ENCODE assay signal across 8 mouse cellular contexts in the genomic region with DNA sequence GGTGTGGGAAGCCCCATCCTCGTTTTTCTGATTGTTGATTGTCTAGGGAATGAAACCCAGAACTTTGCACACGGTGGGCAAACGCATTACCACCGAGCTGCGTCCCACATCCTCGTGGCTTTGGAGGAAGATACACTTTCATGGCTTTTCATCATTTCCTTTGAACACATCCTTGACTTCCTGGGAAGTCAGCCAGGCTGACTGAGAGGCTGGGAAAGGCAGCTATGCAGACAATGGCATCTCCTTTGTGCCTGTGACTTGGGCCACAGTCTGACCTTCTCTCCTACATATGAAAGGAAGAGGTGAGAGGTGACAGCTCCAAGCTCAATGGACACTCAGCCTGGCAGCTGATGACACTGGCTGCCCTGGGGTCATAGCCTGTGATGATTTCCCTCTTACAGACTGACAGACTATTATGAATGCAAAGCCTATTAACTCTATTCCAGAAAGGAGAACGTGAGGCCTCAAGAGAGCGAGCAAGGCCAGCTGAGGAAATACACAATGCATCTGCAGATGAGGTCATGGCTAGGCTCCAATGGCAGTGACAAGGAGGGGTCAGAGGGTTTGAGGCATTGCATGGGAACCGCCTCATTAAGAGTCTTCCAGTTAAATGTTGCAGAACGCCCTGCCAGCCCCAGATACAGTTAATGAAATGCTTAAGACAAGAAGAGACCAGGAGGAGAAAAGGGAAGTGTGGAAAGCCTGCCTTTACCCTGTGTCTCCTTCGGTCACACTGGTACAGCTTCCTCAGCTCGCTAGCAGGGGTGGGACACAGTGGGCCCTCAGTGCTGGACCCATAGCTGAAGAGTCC.
DNase-seq lines count a peak whose midpoint lies in the region; ATAC-seq and TF ChIP-seq lines count a peak whose summit lies in the region.

No protein-coding gene starts in this region.

- TF ChIP-seq CTCF in thymus, adult 2 months (IDR thresholded peaks at IDR 0.05; ENCODE audit: borderline replicate concordance, control insufficient read depth, extremely low read depth, insufficient read depth, low read length, poor library complexity), result no peak
- TF ChIP-seq CTCF in left cerebral cortex, adult 2 months (IDR thresholded peaks at IDR 0.05), result no peak

- H3K36me3 ChIP-seq in limb, embryonic 12.5 days, result peaks cover 29% of the 10 kb centered on the region
- peaks cover 34% of the 10 kb centered on the region for H3K36me3 ChIP-seq in limb, embryonic 10.5 days
- H3K36me3 ChIP-seq in kidney, embryonic 15.5 days, result no peaks in the 10 kb centered on the region
- no peaks in the 10 kb centered on the region for H3K36me3 ChIP-seq in midbrain, embryonic 11.5 days (ENCODE audit: control insufficient read depth, insufficient read depth, low read length)
- H3K36me3 ChIP-seq in thymus, adult 2 months (ENCODE audit: control insufficient read depth, insufficient read depth, low read length), result no peaks in the 10 kb centered on the region

- no peak for DNase-seq in limb, embryonic 10.5 days (ENCODE audit: low spot score)
- peak; percentile 56 for DNase-seq in heart, adult 8-10 months (ENCODE audit: low spot score)
- peak; percentile 94 for DNase-seq in midbrain, embryonic 11.5 days (ENCODE audit: low spot score, missing footprints)
- no peak for DNase-seq in thymus, adult 2 months
- DNase-seq in yolk sac, embryonic 10.5 days (ENCODE audit: low spot score), result no peak
- no peak for DNase-seq in left cerebral cortex, adult 2 months (ENCODE audit: extremely low spot score in 1 of 2, low spot score in 2 of 2)

- intact Hi-C loops in left cerebral cortex, adult 2 months (cut with DNase I), result no loop called here

- TF ChIP-seq POLR2A in thymus, adult 2 months (IDR thresholded peaks at IDR 0.05; ENCODE audit: control insufficient read depth, extremely low read depth, insufficient read depth, low read length, poor library complexity), result no peak

- no peak overlapping the region for H3K4me3 ChIP-seq in limb, embryonic 12.5 days (replicated peaks)
- no peak overlapping the region for H3K4me3 ChIP-seq in limb, embryonic 10.5 days
- H3K4me3 ChIP-seq in kidney, embryonic 15.5 days (replicated peaks), result no peak overlapping the region
- no peak overlapping the region for H3K4me3 ChIP-seq in midbrain, embryonic 11.5 days (ENCODE audit: low read depth, low read length)
- H3K4me3 ChIP-seq in thymus, adult 2 months (ENCODE audit: control insufficient read depth, insufficient read depth, low read length), result no peak overlapping the region
- H3K4me3 ChIP-seq in left cerebral cortex, adult 2 months, result no peak overlapping the region

- H3K9me3 ChIP-seq in limb, embryonic 12.5 days, result no peaks in the 10 kb centered on the region
- no peaks in the 10 kb centered on the region for H3K9me3 ChIP-seq in limb, embryonic 10.5 days (replicated peaks)
- H3K9me3 ChIP-seq in kidney, embryonic 15.5 days (replicated peaks), result no peaks in the 10 kb centered on the region
- no peaks in the 10 kb centered on the region for H3K9me3 ChIP-seq in midbrain, embryonic 11.5 days (ENCODE audit: control insufficient read depth, low read length)

- H3K9ac ChIP-seq in limb, embryonic 12.5 days (replicated peaks), result no peak overlapping the region
- H3K9ac ChIP-seq in kidney, embryonic 15.5 days, result no peak overlapping the region
- peak overlapping the region; percentile 25; the same call in 1 of the 2 replicates for H3K9ac ChIP-seq in midbrain, embryonic 11.5 days (ENCODE audit: low read length)

- 0 out of 2 replicates have a peak overlapping the region, but pooled peaks have one; percentile 23 for H3K27ac ChIP-seq in limb, embryonic 12.5 days
- H3K27ac ChIP-seq in limb, embryonic 10.5 days, result no peak overlapping the region; the same call in 1 of the 2 replicates
- H3K27ac ChIP-seq in kidney, embryonic 15.5 days, result peak overlapping the region; percentile 55
- H3K27ac ChIP-seq in midbrain, embryonic 11.5 days (ENCODE audit: low read depth, low read length), result peak overlapping the region; percentile 79
- no peak overlapping the region for H3K27ac ChIP-seq in thymus, adult 2 months (ENCODE audit: control insufficient read depth, insufficient read depth, low read length)
- H3K27ac ChIP-seq in left cerebral cortex, adult 2 months, result no peak overlapping the region

- no peak overlapping the region for H3K4me2 ChIP-seq in limb, embryonic 12.5 days
- H3K4me2 ChIP-seq in kidney, embryonic 15.5 days, result no peak overlapping the region
- H3K4me2 ChIP-seq in midbrain, embryonic 11.5 days, result no peak overlapping the region

- no peak for ATAC-seq in limb, embryonic 12.5 days (ENCODE audit: insufficient number of reproducible peaks, insufficient read depth, low FRiP score, low TSS enrichment, low read depth)
- peak; percentile 57; the same call in 1 of the 2 replicates for ATAC-seq in kidney, embryonic 15.5 days (replicated peaks; ENCODE audit: low FRiP score)
- ATAC-seq in midbrain, embryonic 11.5 days (ENCODE audit: low FRiP score), result peak; percentile 85

- no peaks in the 10 kb centered on the region for H3K27me3 ChIP-seq in limb, embryonic 12.5 days
- H3K27me3 ChIP-seq in limb, embryonic 10.5 days (ENCODE audit: low read depth, poor library complexity, severe bottlenecking), result no peaks in the 10 kb centered on the region
- no peaks in the 10 kb centered on the region for H3K27me3 ChIP-seq in kidney, embryonic 15.5 days
- no peaks in the 10 kb centered on the region for H3K27me3 ChIP-seq in midbrain, embryonic 11.5 days (ENCODE audit: control insufficient read depth, insufficient read depth, low read length)
- H3K27me3 ChIP-seq in thymus, adult 2 months (ENCODE audit: control insufficient read depth, insufficient read depth, low read length), result no peaks in the 10 kb centered on the region

- peaks cover 39% of the 10 kb centered on the region for H3K4me1 ChIP-seq in limb, embryonic 12.5 days (replicated peaks)
- peaks cover 10% of the 10 kb centered on the region; the same call in 1 of the 2 replicates for H3K4me1 ChIP-seq in limb, embryonic 10.5 days
- H3K4me1 ChIP-seq in kidney, embryonic 15.5 days, result peaks cover 31% of the 10 kb centered on the region
- peaks cover 39% of the 10 kb centered on the region for H3K4me1 ChIP-seq in midbrain, embryonic 11.5 days (ENCODE audit: control insufficient read depth, insufficient read depth, low read length)
- no peaks in the 10 kb centered on the region for H3K4me1 ChIP-seq in thymus, adult 2 months (replicated peaks; ENCODE audit: control insufficient read depth, insufficient read depth, low read length)

- WGBS in limb, embryonic 12.5 days, result 80% methylated on average over 12 of the region's 12 CpGs
- WGBS in limb, embryonic 10.5 days, result 78% methylated on average over 12 of the region's 12 CpGs
- 49% methylated on average over 12 of the region's 12 CpGs for WGBS in kidney, embryonic 15.5 days
- 24% methylated on average over 12 of the region's 12 CpGs for WGBS in midbrain, embryonic 11.5 days
- 69% methylated on average over 12 of the region's 12 CpGs for WGBS in thymus, adult 2 months

Comparison
In these comparisons a context has a peak if more than half of its experiments do, and no peak if none do; other contexts are left out.
1. H3K27ac ChIP-seq: peak in limb, embryonic 12.5 days (single experiment), kidney, embryonic 15.5 days (single experiment) and midbrain, embryonic 11.5 days (single experiment); none in limb, embryonic 10.5 days (single experiment), thymus, adult 2 months (single experiment) and left cerebral cortex, adult 2 months (single experiment).
2. DNase-seq: peak in heart, adult 8-10 months (single experiment) and midbrain, embryonic 11.5 days (single experiment); none in limb, embryonic 10.5 days (single experiment), thymus, adult 2 months (single experiment), yolk sac, embryonic 10.5 days (single experiment) and left cerebral cortex, adult 2 months (0 of 2).